ENCODE assay signal across 21 mouse cellular contexts in genomic region chr5:45219558-45219957, GRCm38 (mm10).
"Had no signal": no experiment of that assay in that cellular context is flagged by ENCODE, and none has a peak within 500 bp of the region (broad histone marks: within the 10 kb centered on the region; RNA-seq: fewer than 3 reads in every experiment).

No protein-coding gene starts in this region.

- H3K4me3 ChIP-seq: limb, embryonic 12.5 days; liver, embryonic 12.5 days; liver, embryonic 15.5 days; lung, embryonic 15.5 days; neural tube, embryonic 12.5 days; neural tube, embryonic 15.5 days; stomach, embryonic 15.5 days had no signal

- H3K4me1 ChIP-seq: limb, embryonic 12.5 days; liver, embryonic 12.5 days; liver, embryonic 15.5 days; lung, embryonic 15.5 days; neural tube, embryonic 12.5 days; stomach, embryonic 15.5 days had no signal

- H3K9ac ChIP-seq: limb, embryonic 12.5 days; liver, embryonic 12.5 days; liver, embryonic 15.5 days; lung, embryonic 15.5 days; neural tube, embryonic 12.5 days; neural tube, embryonic 15.5 days; stomach, embryonic 15.5 days had no signal

- H3K9me3 ChIP-seq: limb, embryonic 12.5 days; liver, embryonic 12.5 days; liver, embryonic 15.5 days; lung, embryonic 15.5 days; neural tube, embryonic 12.5 days; neural tube, embryonic 15.5 days; stomach, embryonic 15.5 days had no signal

- H3K4me2 ChIP-seq: limb, embryonic 12.5 days; liver, embryonic 12.5 days; liver, embryonic 15.5 days; lung, embryonic 15.5 days; midbrain, embryonic 11.5 days; neural tube, embryonic 12.5 days; neural tube, embryonic 15.5 days; stomach, embryonic 15.5 days had no signal

- DNase-seq: kidney, adult 9 months; kidney, postnatal 14 days; liver; lung, adult 18-20 months; lung, postnatal 10 days; midbrain, embryonic 14.5 days; right cerebral cortex, adult 18-20 months; right cerebral cortex, postnatal 25 days; spleen, adult 18-20 months; thymus, adult 2 months; thymus, postnatal 14 days; thymus, postnatal 4 days had no signal

- H3K27me3 ChIP-seq: limb, embryonic 12.5 days; liver, embryonic 12.5 days; liver, embryonic 15.5 days; lung, embryonic 15.5 days; neural tube, embryonic 12.5 days; neural tube, embryonic 15.5 days; stomach, embryonic 15.5 days had no signal

- ATAC-seq: intestine, postnatal 0 days; liver, embryonic 12.5 days had no signal

- H3K27ac ChIP-seq: limb, embryonic 12.5 days; liver, embryonic 12.5 days; liver, embryonic 15.5 days; lung, embryonic 15.5 days; neural tube, embryonic 12.5 days; neural tube, embryonic 15.5 days had no signal

- H3K36me3 ChIP-seq: limb, embryonic 12.5 days; liver, embryonic 12.5 days; liver, embryonic 15.5 days; lung, embryonic 15.5 days; neural tube, embryonic 12.5 days; neural tube, embryonic 15.5 days; stomach, embryonic 15.5 days had no signal
